Mouse (Mus musculus): ENCODE data around the gene Mbtps1.

GRCm38 (mm10) chr8:119484145-119484896, 74.2 kb downstream of the Mbtps1 start:
- no peak for TF ChIP-seq CTCF (IDR thresholded peaks at IDR 0.05; ENCODE audit: low read depth)
- no peak for TF ChIP-seq EP300 (IDR thresholded peaks at IDR 0.05; ENCODE audit: low read depth)
